Mouse (Mus musculus) urinary bladder, adult 2 months (tissue): ENCODE data around the gene Bmper. TPM values are rescaled to one million over a fixed set of nuclear protein-coding genes. Genes with fewer than 3 reads are reported as not detected.

Experiments
- DNase-seq: peaks from one replicate; pipeline ENCODE4 v3.0.0; 2022; ENCODE audit warnings: low spot score
- polyA plus RNA-seq: library from polyadenylated mRNA; depleted of rRNA; stranded (reverse); fragments of >200 nt; gene quantifications from 2 replicates; pipeline ENCODE4 v1.2.3, GENCODE M21; 2012

Bmper gene
- polyA plus RNA-seq, 1 experiment = 1.3 TPM

DNA sequence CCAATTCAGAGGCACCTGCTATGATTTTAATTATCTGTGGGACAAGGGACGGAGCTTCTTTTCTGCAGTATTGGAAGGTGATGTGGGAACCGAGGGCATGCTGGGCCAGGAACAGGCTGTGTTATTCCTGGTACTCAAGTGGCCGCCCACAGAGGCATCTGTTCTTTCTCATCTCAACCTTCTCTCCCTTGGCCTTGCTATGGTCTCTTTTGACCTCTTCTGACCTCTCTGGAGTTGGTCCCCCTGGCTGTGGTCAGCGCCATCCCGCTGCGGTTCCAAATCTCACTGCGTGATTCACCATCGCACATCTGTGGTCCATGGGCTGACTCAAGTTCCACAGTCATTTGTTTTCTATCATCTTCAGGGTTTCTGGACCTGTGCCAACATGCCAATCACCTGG lies 77.5 kb downstream of the Bmper start:
- no peak for DNase-seq

DNA sequence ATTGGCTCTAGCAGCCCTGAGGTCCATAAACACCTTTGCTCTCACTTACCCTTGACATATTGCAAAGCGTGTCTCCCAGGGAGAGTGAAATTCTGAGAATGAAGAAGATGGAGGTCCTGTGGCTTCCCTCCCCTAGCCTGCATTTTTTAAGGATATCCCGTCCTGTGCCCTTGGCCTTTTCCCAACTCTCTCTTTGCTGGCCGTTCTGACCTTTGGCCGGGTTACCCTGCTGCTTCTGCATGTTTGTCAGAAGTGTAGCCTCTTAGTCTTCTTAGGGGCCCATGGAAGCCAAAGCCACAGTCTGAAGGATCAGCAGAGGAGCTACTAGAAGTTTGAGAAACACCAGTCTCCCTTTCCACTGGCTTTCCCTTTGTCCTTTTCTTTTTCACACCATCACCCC lies 82.8 kb downstream of the Bmper start:
- DNase-seq = no peak

DNA sequence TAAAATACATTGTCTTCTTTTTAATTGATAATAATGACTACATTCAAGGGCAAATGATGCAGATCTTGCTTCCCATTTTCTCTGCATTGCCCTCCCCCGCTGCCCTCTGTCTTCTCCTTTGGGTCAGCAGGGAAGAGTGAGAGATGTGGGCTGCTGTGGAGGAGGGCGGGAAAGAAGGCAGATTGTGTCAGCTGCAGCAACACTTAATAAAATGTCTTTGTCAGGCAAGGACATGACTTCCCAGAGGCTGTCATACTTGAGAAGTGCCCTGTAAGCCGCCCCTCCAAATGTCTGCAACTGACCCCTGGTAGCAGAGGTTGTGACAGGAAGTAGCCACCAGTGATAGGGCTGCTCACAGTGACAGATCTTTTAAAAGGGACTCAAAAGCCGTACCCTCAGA lies 83.3 kb downstream of the Bmper start:
- no peak for DNase-seq

DNA sequence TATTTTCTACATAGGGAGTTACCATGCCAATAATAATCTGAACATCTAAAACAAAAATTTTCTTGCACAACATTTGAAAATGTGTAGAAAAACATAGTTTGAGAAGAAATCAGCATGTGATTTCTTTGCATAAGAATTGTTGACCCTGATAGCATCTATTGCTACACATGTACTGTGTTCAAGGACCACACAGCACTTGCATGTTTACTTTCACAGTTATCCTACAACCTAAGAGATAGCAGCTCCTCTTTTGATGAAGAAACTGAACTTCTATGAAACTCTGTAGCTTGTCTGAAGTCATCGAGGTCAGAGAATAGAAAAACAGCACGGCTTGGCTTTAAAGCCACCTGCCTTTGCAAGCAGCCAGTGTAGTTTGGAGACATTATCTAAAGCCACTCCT lies 85.0 kb downstream of the Bmper start:
- no peak for DNase-seq

DNA sequence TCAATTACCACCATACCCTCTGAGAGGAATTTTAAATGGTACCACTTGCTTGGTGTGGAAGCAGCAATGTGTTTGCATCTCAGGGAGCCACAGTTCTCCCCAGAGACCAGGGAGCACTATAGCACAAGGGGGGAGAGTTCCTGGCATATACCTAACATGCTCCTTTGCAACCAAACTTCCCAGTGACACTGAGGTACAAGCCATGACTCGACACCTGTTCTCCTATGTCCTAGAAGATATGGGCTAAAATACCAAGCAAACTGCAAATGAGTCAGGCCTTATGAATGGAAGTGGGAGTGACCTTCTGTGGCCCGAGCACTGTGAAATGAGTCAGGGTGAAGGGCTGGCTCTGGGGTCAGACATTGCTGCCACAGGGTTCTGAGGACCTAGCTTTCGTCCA lies 88.1 kb downstream of the Bmper start:
- no peak for DNase-seq

DNA sequence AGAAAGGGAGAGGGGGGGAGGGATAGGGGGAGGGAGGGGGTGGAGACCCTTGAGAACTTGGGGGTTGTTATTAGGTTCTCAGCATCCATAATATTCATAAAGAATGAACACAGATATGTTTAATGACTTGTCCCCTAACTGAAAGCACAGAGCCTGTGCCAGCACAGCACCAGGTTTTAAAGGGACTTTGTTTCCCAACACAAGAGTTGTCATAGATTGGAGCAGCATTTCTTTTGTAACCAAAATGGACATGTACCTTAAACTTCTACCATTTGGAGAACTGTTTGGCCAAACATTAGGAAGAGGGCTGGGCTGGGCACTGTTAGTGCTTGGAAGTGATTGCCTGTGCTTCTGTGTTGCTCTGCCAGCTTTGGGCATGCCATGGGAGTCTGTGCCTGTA lies 89.1 kb downstream of the Bmper start:
- DNase-seq = no peak

DNA sequence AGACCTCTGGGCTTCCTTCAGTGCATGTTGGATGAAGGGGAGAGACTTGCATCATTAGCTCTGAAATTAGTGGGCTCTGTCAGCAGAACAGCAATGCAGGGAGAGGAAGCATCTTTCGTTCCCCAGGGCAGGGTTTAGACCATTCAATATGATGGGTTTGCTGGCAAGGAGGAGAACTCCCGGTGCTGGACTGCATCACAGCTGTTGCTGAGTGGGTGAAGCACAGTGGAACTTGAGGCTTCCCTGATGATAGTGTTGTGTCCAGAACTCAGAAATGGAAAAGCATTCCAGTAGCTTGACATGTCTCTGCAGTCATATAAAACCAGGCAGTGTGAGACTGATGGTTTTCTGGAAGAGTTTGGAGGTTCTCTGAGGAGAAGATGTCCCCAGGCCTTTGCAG lies 90.0 kb downstream of the Bmper start:
- DNase-seq = no peak

DNA sequence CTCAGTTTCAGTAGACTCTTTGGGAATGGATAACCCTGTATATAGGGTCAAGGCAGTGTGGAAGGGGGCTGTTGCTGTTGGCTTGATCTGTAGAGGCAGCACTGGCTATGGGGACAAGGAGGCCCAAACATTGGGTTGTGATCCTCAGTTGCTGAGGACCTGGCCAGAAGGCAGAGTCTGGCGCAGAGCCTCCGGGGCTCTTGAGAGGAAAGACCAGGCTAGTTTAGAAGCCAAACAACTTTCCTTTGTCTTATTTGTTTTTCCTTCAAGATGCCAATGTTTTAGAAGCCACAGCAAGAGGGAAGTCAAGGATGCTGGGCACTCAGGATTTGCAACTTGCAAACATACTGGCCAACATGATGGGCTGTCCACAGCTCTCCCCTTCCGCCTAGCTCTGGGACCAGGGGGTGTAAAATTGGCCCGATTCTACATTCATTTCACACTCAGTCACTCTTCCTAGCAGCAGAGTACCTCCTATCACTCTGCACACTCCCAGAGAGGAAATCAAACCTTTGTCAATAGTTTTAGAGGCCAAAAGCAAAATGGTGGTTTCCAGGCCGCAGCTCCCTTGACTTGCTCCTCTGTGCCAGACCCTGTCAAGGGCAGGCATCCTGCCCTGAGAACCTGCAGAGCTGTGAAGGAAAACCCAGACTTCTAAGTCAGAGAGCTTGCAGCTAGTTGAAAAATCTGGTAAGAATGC lies 92.9 kb downstream of the Bmper start:
- DNase-seq = no peak

DNA sequence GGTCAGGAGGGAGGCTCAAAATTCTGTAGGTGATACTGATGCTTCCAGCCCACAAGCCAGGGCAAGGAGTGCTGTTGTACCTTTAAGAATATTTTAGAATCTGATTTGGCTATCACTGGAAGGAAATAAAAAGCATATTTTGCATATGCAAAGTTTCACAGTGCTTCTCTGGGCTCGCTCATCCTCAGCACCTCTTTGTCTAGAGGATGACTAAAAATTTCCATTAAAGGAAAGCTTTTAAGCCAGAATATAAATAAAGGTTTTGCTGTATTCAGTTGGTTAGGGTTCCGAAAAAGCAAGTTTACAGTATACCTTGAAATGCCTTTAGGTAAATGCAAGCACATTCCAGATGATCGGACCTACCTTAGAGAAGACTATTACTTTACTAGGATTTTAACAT lies 105.0 kb downstream of the Bmper start:
- DNase-seq = no peak

DNA sequence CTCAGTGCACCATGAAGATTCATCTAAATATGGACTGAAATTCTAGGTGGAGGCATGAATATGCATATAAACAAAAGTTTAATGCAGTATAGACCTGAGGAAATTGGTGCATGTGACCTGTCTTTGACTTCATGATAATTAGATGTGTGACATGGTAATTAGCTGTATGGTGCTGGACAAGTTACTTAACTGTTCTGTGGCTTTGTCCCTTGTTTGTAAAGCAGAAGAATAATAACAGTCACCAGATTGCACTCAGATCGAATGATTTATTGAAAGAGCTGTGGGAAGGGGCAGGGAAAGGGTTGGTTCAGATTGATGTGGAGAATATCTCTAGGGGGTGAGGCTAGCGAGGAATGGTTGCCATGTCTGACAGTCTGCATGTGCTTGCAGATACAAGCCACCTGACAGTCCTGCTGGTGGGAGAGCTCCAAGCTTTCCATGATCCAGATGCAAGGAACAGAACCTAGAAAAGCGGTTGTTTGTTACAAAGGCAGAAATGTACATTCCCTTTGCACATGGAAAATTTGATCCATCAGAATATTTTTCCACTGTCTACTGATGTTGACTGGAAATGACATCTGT lies 110.3 kb downstream of the Bmper start:
- DNase-seq = no peak

DNA sequence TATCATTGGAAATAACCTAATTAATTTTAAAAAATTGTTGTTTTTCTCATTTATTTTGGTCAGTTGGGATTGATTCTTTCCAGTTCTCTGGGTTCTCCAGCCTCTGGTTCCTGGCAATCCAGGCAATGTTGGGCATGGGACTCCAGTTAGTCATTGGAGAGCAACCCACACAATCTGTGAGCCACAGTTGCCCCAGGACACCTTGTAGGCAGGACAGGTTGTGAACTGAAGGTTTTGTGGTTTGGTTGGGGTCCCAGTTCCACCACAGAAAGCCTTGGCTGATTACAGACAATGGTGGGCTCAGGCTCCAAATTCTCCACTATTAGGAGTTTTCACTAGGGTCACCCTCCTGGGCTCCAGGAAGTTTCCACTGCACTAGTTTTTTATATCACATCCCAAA lies 117.7 kb downstream of the Bmper start:
- DNase-seq = no peak

DNA sequence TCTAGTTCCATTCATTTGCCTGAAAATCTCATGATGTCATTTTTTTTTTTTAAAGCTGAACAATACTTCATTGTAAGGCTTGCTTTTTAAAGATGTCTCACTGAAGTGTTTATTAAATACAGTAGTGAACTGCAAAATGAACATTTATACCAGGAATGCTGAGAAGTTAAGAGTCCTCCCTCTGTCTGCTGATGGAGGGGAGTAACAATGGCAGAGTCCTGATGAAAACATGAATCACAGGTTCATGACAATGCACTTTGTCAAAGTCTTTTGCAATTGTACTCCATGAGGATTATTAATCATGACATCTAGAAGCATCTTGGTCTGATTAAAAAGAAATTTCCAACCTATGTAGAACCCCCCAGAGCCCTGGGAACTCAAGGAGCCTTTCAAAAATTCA lies 118.4 kb downstream of the Bmper start:
- no peak for DNase-seq

DNA sequence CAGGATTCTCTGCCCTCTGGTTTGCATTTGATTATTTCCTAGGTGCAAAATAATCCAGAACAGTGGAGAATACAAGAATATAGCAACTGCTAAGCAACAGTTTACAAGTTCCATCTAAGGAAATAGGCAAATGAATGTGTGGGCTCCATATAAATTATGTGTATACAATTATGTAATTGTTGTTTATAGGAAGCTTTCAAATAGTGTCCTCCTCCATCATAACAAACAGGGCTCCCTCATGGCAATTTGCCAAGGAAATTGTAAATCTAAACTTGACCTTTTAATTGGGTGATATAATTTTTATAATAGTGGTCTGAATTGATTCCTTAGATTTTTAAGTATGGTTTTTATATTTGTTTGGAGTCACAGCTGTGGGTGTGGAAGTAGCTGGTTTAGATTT lies 121.5 kb downstream of the Bmper start:
- DNase-seq = no peak

DNA sequence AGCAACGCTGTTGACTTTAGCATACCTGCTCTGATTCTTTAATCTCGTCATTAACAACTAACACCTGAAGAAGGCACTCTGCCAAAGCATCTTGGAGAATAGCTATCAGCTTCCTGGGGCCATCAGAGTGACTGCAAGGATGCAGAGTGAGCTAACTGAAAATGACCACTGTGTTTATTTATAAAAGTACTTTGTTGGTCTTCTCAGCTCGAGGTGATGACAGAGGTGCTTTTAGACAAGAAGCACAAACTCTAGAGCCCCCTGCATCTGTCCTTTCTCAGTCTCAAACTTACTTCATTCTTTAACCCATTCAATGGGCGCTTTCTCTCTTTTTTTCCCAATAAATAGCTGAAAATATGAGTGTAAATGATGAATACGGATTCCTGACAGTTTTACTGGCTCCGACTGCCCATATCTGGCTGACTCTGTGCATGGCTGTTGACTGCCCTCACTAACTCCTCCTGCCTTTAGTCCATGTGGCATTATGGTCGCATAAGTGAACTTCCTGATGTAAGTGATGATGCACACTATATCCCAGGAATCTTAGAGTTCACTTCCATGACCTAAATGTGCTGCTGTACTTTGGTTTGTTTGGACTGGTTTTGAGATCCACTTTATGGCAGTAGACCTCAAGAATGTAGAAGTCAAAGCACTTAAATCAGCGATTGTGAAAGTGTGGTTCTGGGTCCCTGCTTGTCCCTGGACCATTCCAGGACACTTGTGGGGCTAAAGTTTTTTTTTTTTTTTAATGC lies 122.4 kb downstream of the Bmper start:
- DNase-seq = no peak

DNA sequence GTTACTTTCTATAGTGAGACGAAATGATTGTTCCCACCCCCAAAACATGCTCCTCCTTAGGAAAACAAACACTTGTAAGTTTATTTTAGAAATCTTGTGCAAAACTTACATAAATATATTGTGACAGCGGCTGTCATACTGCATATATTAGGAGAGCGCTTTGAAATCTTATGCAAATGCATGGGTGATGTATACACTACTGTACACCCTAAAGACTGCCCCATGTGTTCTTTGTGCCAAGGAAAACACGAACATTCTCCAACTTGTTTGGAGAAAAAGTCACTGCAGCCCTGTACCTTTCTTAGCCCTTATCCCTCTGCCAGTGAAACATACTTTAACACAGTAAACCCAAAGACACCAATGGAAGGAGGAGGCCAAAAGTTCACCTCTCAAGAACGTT lies 126.7 kb downstream of the Bmper start:
- DNase-seq = no peak

DNA sequence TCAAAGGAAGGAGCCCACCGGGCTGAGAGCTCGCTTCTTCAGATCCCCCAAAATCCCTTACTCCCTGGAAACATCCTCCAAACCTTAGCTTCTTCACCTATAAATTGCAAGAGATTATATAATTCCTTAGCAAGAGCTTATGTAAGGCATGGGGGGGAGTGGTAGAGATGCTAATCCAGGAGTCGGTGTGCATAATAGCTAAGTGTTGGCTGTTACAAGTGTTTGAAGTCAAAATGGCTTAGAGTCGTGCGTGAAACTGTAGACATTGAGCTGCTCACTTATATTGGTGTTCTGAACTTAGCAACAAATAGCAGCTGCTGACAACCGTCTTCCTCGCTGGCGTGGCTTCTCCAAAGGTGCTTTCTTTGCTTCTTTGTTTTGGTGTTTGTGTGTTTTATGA lies 128.5 kb downstream of the Bmper start:
- DNase-seq = no peak

DNA sequence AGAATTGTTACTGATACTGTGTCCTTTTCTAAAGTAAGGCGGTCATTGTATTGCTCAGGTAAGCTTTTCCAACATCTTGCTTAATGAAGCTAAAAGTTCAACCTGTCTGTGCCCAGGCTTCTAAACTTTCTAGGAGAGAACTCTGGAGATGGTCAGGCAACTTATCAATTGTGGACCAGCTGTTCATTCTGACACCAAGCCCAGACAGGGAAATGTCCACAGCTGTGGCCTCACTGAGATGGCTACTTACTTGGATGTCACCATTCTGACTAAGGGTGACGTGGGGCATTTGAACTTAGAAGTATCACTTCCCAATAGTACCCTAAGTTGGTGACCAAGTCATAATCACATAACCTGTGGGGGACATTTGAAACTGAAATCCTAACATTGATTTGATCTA lies 129.5 kb downstream of the Bmper start:
- DNase-seq = no peak

DNA sequence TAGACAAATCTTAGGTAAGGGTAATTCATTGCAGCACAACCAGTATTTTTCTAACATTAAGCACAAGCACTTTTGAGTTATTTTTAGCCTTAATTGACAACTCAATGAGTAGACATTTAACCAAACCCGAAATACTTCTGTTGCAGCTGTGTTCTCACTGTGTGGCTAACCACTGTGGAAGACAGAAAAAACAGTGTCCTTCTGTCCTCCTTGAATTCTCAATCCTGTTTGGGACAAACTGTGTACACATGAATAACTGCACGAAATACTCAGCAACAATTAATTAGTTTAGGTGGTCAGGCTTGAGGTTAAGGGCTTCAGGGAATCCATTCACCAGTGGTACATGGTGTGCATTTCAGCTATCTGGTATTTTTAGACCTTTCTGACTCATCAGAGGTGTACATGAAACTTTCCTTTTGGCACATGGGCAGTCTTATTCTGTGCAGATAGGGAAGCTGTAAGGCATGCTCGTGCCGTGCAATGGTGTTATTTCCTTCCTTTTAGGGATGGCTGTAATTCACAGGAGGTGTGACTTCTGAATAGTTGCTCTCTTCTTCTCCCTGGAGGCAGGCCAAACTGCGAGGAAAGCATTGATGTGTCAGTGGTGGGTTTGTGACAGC lies 131.4 kb downstream of the Bmper start:
- DNase-seq = no peak

DNA sequence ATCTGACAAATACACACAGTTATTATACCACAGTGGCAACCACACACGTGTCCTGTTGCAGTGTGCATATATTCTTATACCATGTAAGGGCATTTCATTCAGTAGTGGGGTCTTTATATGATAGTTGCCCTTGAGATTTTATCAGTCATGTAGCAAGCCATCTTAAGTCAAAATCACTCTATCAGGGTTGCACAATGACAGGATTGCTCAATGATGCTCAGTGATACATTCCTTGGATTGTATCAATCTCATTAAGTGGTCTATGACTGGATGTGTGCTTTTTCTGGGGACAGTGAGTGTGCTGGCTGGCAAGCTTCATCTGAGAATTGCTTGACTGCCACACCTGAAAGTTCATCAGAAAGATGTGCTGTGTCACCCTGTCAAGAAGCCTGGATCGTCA lies 135.2 kb downstream of the Bmper start:
- DNase-seq = no peak

DNA sequence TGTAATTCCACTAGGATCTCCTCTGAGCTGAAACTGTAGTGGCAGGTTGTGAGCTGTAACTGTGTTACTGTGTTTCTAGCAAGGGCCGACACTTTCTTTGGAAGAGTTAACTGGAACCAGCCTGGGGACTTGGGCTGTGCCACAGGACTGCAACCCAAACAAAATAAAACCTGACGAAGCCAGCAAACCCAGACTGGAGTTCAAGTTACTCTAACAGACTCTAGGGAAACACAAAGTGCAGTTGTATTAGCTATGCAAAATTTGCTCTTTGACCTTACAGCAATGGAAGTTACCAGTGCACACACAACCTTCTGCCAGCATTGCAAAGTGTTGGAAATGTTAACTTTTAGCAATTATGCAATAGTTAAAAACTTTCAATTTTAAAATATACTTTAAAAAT lies 140.3 kb downstream of the Bmper start:
- DNase-seq = no peak

DNA sequence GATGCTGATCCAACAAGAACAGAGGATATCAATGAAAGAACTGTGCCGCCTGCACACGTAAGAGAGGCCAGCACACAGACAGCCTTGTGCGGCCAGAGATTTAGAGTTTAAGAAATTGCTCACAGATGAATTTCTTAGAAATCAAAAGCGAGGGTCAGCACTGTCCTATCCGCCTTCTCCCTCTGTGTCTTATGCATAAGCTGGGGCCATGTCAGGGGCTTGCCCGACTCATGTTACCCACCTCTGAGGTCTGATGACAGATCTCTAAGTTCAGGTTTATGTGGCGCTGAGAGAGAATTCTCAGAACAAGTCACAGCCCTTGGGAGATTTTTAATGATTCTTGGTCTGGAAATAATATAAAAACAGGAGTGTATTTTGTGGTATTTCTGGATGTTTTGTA lies 140.7 kb downstream of the Bmper start:
- no peak for DNase-seq

DNA sequence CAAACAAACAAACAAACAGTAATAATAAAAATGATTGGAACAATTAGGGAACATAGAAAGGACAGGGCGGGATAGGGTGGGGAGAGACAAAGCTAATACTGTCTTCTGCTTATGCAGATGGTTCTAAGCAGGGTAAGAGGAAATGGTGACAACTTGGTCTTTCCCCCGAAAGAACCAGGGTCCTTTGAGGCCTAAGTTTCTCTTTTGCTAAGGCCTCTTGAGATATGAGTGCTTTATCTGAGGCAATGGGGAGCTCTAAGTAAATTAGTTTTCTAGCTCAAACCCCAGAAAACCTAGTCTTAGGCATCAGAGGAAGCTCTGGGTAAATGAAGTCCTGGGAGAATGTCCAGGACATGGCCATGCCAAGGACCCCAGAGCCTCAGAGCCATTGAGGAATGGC lies 141.2 kb downstream of the Bmper start:
- no peak for DNase-seq

DNA sequence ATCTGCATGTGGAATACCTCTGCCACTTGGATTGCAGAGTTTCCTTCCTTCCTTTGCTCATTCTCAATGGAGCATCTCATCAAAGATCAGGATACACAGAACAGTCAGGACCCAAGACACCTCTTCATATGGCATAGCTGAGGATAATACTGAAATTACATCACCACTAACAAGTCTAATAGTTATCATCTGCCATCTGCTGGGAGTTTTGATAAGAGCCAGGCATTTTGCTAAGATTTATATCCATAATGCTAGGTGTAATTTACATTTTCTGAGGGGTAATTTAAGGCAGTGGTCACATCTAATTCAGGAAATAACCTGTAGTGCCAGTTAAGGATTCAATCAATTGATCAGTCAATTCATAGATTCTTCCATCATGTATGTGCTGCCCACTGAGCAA lies 145.2 kb downstream of the Bmper start:
- DNase-seq = no peak
